Mouse (Mus musculus) liver, adult 2 months (tissue): ENCODE results near the gene Ubqln1. TPM values are rescaled to one million over a fixed set of nuclear protein-coding genes. Genes with fewer than 3 reads are reported as not detected.
A peak's percentile ranks its signal among the peaks of the same experiment; 100 is the strongest.
"Not testable (repeated sequence)": the region's sequence is repeated elsewhere in the genome, so short reads cannot be mapped to it uniquely, and the experiment has no call there.

Experiments used
- DNase-seq: peaks from one replicate; pipeline ENCODE4 v3.0.0-alpha.2; 2011; ENCODE audit warnings: low read depth, low spot score; ENCODE audit errors: extremely low read depth
- H3K27ac ChIP-seq: fragments of 200-500 bp; replicated peaks from 2 replicates; pipeline ENCODE4 v1.5.1; 2012; ENCODE audit warnings: low read depth, mild to moderate bottlenecking, control low read depth, inconsistent platforms, low read length; ENCODE audit not compliant: insufficient read depth
- H3K27me3 ChIP-seq: fragments of 200-500 bp; 2 replicates; pipeline ENCODE4 v1.6.1; 2012; ENCODE audit warnings: mild to moderate bottlenecking, moderate library complexity, low read length, inconsistent platforms; ENCODE audit not compliant: control insufficient read depth, insufficient read depth
- H3K36me3 ChIP-seq: fragments of 200-500 bp; 2 replicates; pipeline ENCODE4 v1.6.1; 2012; ENCODE audit warnings: low read length, inconsistent platforms; ENCODE audit not compliant: control insufficient read depth, insufficient read depth
- H3K4me1 ChIP-seq: fragments of 200-500 bp; 2 replicates; pipeline ENCODE4 v1.6.1; 2011; ENCODE audit warnings: low read length; ENCODE audit not compliant: control insufficient read depth, insufficient read depth
- H3K4me3 ChIP-seq: fragments of 200-500 bp; 2 replicates; pipeline ENCODE4 v1.5.1; 2011; ENCODE audit warnings: low read depth, mild to moderate bottlenecking, control low read depth, low read length, moderate library complexity; ENCODE audit not compliant: insufficient read depth
- H3K79me2 ChIP-seq: fragments of 200-500 bp; 2 replicates; pipeline ENCODE4 v1.6.1; 2012; ENCODE audit warnings: inconsistent platforms, mild to moderate bottlenecking, low read length, moderate library complexity; ENCODE audit not compliant: control insufficient read depth, insufficient read depth
- H3K9ac ChIP-seq: fragments of 200-500 bp; 2 replicates; pipeline ENCODE4 v1.6.1; 2012; ENCODE audit warnings: low read depth, mild to moderate bottlenecking, control low read depth, inconsistent platforms, low read length
- CTCF ChIP-seq: fragments of 200-500 bp; IDR thresholded peaks from 2 replicates; pipeline ENCODE4 v1.5.1; 2011; ENCODE audit warnings: low read depth, low read length, control low read depth
- POLR2A ChIP-seq: fragments of 200-500 bp; IDR thresholded peaks from 2 replicates; pipeline ENCODE4 v1.6.1; 2011; ENCODE audit warnings: low read length, control low read depth; ENCODE audit not compliant: insufficient read depth; ENCODE audit errors: extremely low read depth
- WGBS: fragments of 180-500 bp; shearing (Covaris S2); methylation state at CpG from one replicate; pipeline ENCODE4 v1.1.7; 2018; 5-methylcytosine and 5-hydroxymethylcytosine counted together
- polyA plus RNA-seq: library from polyadenylated mRNA; depleted of rRNA; stranded (reverse); fragments of >200 nt; gene quantifications from 2 replicates; pipeline ENCODE4 v1.2.3, GENCODE M21; 2012
- total RNA-seq: library from RNA; depleted of rRNA; stranded (reverse); fragments of >200 nt; gene quantifications from 2 replicates; pipeline ENCODE4 v1.2.3, GENCODE M21; 2014

Gene Ubqln1
- total and polyA plus RNA-seq, 2 experiments, result 77.4 to 119 TPM

DNA sequence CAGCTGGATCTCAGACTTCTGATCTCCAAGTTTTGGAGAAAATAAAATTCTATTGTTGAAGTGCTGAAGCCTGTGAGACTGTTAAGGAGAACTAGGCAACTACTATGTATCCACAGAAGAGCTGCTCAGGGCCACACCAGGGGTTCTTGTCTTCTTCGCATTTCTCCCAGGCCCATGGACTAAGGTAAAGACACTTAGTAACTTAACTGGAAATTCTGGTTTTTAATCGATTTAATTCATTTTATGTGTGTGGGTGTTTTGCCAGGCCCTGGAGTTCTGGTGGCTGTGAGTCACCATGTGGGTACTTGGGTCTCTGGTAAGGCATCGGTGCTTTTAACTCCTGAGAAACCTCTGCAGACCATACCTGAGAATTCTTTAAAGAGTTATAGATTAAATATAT, 65.8 kb downstream of the Ubqln1 start:
- no peak overlapping the region for H3K4me3 ChIP-seq
- DNase-seq, result no peak
- no peak overlapping the region for H3K9ac ChIP-seq
- no peaks in the 10 kb centered on the region for H3K27me3 ChIP-seq
- H3K36me3 ChIP-seq, result no peaks in the 10 kb centered on the region
- TF ChIP-seq CTCF (no peak), POLR2A (no peak)
- H3K4me1 ChIP-seq, result no peaks in the 10 kb centered on the region
- WGBS, result 85% methylated on average over 3 of the region's 3 CpGs
- no peak overlapping the region for H3K27ac ChIP-seq
- H3K79me2 ChIP-seq, result no peaks in the 10 kb centered on the region

GRCm38 (mm10) chr13:58149033-58149558, 66.4 kb downstream of the Ubqln1 start:
- Histone ChIP-seq H3K9ac (no peak overlapping the region), H3K36me3 (no peaks in the 10 kb centered on the region), H3K4me3 (peak overlapping the region; percentile 29; the same call in 1 of the 2 replicates), H3K27me3 (no peaks in the 10 kb centered on the region), H3K4me1 (no peaks in the 10 kb centered on the region), H3K79me2 (no peaks in the 10 kb centered on the region), H3K27ac (no peak overlapping the region)
- peak; percentile 55 for DNase-seq
- 47% methylated on average over 5 of the region's 5 CpGs for WGBS
- TF ChIP-seq CTCF, result peak; percentile 44
- no peak for TF ChIP-seq POLR2A

DNA sequence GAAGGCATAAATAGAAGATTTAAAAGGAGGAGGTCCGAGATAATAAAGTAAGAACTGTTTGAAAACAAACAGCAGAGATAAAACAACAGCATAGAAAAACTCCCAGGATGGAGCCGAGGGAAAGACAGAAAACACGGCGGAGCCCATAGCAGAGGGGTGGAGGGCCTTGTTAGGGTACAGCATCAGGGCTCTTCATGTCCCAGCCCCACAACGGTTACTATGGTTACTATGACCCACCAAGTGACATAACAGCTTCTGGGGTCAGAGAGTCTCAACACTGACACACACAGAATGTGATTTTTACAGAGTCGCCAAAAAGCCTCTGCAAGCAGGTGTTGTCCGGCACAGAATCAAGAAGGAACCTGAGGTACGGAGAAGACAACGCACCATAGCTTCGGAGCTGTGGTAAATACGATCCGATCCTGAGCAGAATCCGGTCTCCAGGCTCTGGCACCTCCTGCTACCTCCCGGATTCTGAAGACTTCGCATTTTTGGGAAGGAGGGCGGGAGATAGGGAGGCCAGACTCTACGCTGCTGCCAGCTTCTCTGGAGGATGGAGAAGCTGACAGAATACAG, 67.1 kb downstream of the Ubqln1 start:
- Histone ChIP-seq H3K27me3 (no peaks in the 10 kb centered on the region), H3K9ac (peak overlapping the region; percentile 28; the same call in 1 of the 2 replicates), H3K36me3 (no peaks in the 10 kb centered on the region), H3K79me2 (no peaks in the 10 kb centered on the region), H3K27ac (no peak overlapping the region), H3K4me3 (no peak overlapping the region), H3K4me1 (no peaks in the 10 kb centered on the region)
- no peak for DNase-seq
- WGBS, result 4% methylated on average over 17 of the region's 17 CpGs
- TF ChIP-seq POLR2A, result no peak
- TF ChIP-seq CTCF, result 0 out of 2 replicates have a peak, but pooled peaks have one; percentile 1

GRCm38 (mm10) chr13:58147760-58148159, 67.7 kb downstream of the Ubqln1 start:
- no peaks in the 10 kb centered on the region for H3K36me3 ChIP-seq
- no peak for DNase-seq
- no peaks in the 10 kb centered on the region for H3K4me1 ChIP-seq
- H3K4me3 ChIP-seq, result no peak overlapping the region
- TF ChIP-seq POLR2A (no peak), CTCF (no peak)
- no peaks in the 10 kb centered on the region for H3K79me2 ChIP-seq
- WGBS, result 73% methylated on average over 1 of the region's 1 CpGs
- no peak overlapping the region for H3K9ac ChIP-seq
- H3K27me3 ChIP-seq, result no peaks in the 10 kb centered on the region
- no peak overlapping the region for H3K27ac ChIP-seq

GRCm38 (mm10) chr13:58146603-58147002, 68.8 kb downstream of the Ubqln1 start:
- H3K79me2 ChIP-seq, H3K9ac ChIP-seq, H3K36me3 ChIP-seq, DNase-seq, H3K4me1 ChIP-seq, H3K27me3 ChIP-seq, H3K27ac ChIP-seq, H3K4me3 ChIP-seq: not testable (repeated sequence)
- WGBS, result 97% methylated on average over 8 of the region's 8 CpGs

DNA sequence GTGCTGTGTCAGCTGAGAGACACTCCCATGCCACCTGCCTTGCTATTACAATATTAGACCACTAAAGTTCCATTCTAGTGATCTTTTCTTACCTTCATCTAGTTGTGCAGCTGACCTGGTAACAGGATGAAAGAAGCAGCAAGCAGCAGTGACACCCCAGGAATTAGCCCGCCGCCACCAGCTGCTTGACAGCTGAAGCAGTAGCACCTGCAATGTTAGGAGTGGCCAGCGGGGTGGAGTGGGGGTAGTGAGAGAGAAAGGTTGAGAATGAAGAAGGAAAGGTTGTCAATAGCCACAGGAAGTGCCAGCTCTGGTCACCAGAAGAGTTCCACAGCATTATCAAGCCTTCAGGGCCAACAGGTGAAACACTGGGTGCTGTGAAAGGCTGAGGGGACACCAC, 83.8 kb downstream of the Ubqln1 start:
- no peak overlapping the region for H3K4me3 ChIP-seq
- TF ChIP-seq CTCF, result no peak
- no peak for TF ChIP-seq POLR2A
- peaks cover 4% of the 10 kb centered on the region for H3K4me1 ChIP-seq
- H3K27ac ChIP-seq, result no peak overlapping the region
- H3K9ac ChIP-seq, result no peak overlapping the region
- no peak for DNase-seq
- H3K36me3 ChIP-seq, result no peaks in the 10 kb centered on the region
- H3K27me3 ChIP-seq, result no peaks in the 10 kb centered on the region
- 89% methylated on average over 3 of the region's 3 CpGs for WGBS
- peaks cover 12% of the 10 kb centered on the region for H3K79me2 ChIP-seq
